Mouse (Mus musculus) embryo, embryonic 11.5 days (tissue): Measurements from ENCODE around the gene Capns1.
"Not testable (repeated sequence)": the region's sequence is repeated elsewhere in the genome, so short reads cannot be mapped to it uniquely, and the experiment has no call there.

Experiments
- DNase-seq: peaks from one replicate; pipeline ENCODE4 v3.0.0-alpha.2; 2012; ENCODE audit warnings: low read depth, low spot score

Capns1 gene

GRCm38 (mm10) chr7:30202895-30203690 is 4.5 kb upstream of the Capns1 start:
- DNase-seq: no peak

GRCm38 (mm10) chr7:30200661-30201060 is 2.0 kb upstream of the Capns1 start:
- DNase-seq: not testable (repeated sequence)

GRCm38 (mm10) chr7:30200200-30200599 is 1.6 kb upstream of the Capns1 start:
- DNase-seq: no peak

- DNase-seq: no peak
Observed at GRCm38 (mm10) chr7:30199498-30200139, 1.0 kb upstream of the Capns1 start.

GRCm38 (mm10) chr7:30197592-30198129 is 950 bp downstream of the Capns1 start:
- no peak for DNase-seq

GRCm38 (mm10) chr7:30196171-30196570 is 2.4 kb downstream of the Capns1 start:
- no peak for DNase-seq

- no peak for DNase-seq
Observed at GRCm38 (mm10) chr7:30195461-30195860, 3.1 kb downstream of the Capns1 start.

- peak; percentile 91 for DNase-seq
Observed at GRCm38 (mm10) chr7:30194884-30195283, 3.7 kb downstream of the Capns1 start.

GRCm38 (mm10) chr7:30194101-30194831 is 4.3 kb downstream of the Capns1 start:
- DNase-seq: no peak

- DNase-seq: peak; percentile 62
Observed at GRCm38 (mm10) chr7:30193581-30194100, 5.0 kb downstream of the Capns1 start.

- no peak for DNase-seq
Observed at GRCm38 (mm10) chr7:30193013-30193412, 5.6 kb downstream of the Capns1 start.

- DNase-seq: no peak
Observed at GRCm38 (mm10) chr7:30192088-30192487, 6.5 kb downstream of the Capns1 start.

- no peak for DNase-seq
Observed at GRCm38 (mm10) chr7:30189116-30189491, 9.5 kb downstream of the Capns1 start.

GRCm38 (mm10) chr7:30188344-30189115 is 10.1 kb downstream of the Capns1 start:
- DNase-seq: no peak

- DNase-seq: no peak
Observed at GRCm38 (mm10) chr7:30184641-30185348, 13.8 kb downstream of the Capns1 start.

GRCm38 (mm10) chr7:30183879-30184289 is 14.7 kb downstream of the Capns1 start, which contains the start of gene Cox7a1:
Gene Cox7a1, plus strand, starts transcription at chr7:30184144.
- peak; percentile 54 for DNase-seq

- DNase-seq: not testable (repeated sequence)
Observed at GRCm38 (mm10) chr7:30183189-30183588, 15.4 kb downstream of the Capns1 start.

GRCm38 (mm10) chr7:30181929-30182328 is 16.7 kb downstream of the Capns1 start:
- DNase-seq: not testable (repeated sequence)

- DNase-seq: peak; percentile 56
Observed at GRCm38 (mm10) chr7:30181308-30181707, 17.3 kb downstream of the Capns1 start.

GRCm38 (mm10) chr7:30178256-30178655 is 20.4 kb downstream of the Capns1 start:
- DNase-seq: no peak
